Mouse (Mus musculus): ENCODE measurements around the gene H2-Ob. TPM values are rescaled to one million over a fixed set of nuclear protein-coding genes. Genes with fewer than 3 reads are reported as not detected.

Gene H2-Ob
- polyA plus RNA-seq, 1 experiment: 15.1 TPM

GRCm38 (mm10) chr17:34240366-34240765 is 1.7 kb downstream of the H2-Ob start:
- TF ChIP-seq CTCF (conservative IDR thresholded peaks at IDR 0.05; ENCODE audit: insufficient read depth, insufficient read length, low read depth, low read length): no peak
- TF ChIP-seq POLR2A (IDR thresholded peaks at IDR 0.05; ENCODE audit: low read depth, low read length): no peak
- no peaks in the 10 kb centered on the region for H3K36me3 ChIP-seq (ENCODE audit: control insufficient read depth, insufficient read depth, low read length)
- H3K27me3 ChIP-seq (replicated peaks; ENCODE audit: control insufficient read depth, insufficient read depth, low read length): no peaks in the 10 kb centered on the region
- no peaks in the 10 kb centered on the region for H3K4me1 ChIP-seq (ENCODE audit: control insufficient read depth, insufficient read depth, low read length)
- 55% methylated on average over 3 of the region's 3 CpGs for WGBS
- peak overlapping the region; percentile 66; the same call in 1 of the 2 replicates for H3K27ac ChIP-seq (ENCODE audit: insufficient read depth, low read depth, low read length)
- no peak overlapping the region for H3K4me3 ChIP-seq (ENCODE audit: insufficient read depth, low read depth, low read length)
- DNase-seq: no peak

GRCm38 (mm10) chr17:34240916-34241315 is 2.2 kb downstream of the H2-Ob start:
- no peak for DNase-seq
- 74% methylated on average over 6 of the region's 6 CpGs for WGBS
- no peaks in the 10 kb centered on the region for H3K36me3 ChIP-seq (ENCODE audit: control insufficient read depth, insufficient read depth, low read length)
- H3K4me3 ChIP-seq (ENCODE audit: insufficient read depth, low read depth, low read length): no peak overlapping the region
- H3K4me1 ChIP-seq (ENCODE audit: control insufficient read depth, insufficient read depth, low read length): no peaks in the 10 kb centered on the region
- H3K27me3 ChIP-seq (replicated peaks; ENCODE audit: control insufficient read depth, insufficient read depth, low read length): no peaks in the 10 kb centered on the region
- TF ChIP-seq POLR2A (IDR thresholded peaks at IDR 0.05; ENCODE audit: low read depth, low read length): no peak
- TF ChIP-seq CTCF (conservative IDR thresholded peaks at IDR 0.05; ENCODE audit: insufficient read depth, insufficient read length, low read depth, low read length): no peak
- H3K27ac ChIP-seq (ENCODE audit: insufficient read depth, low read depth, low read length): no peak overlapping the region

- Histone ChIP-seq H3K27me3 (replicated peaks; ENCODE audit: control insufficient read depth, insufficient read depth, low read length) (peaks cover 1% of the 10 kb centered on the region; the same call in 1 of the 2 replicates), H3K36me3 (ENCODE audit: control insufficient read depth, insufficient read depth, low read length) (no peaks in the 10 kb centered on the region), H3K4me3 (ENCODE audit: insufficient read depth, low read depth, low read length) (no peak overlapping the region), H3K27ac (ENCODE audit: insufficient read depth, low read depth, low read length) (no peak overlapping the region), H3K4me1 (ENCODE audit: control insufficient read depth, insufficient read depth, low read length) (no peaks in the 10 kb centered on the region)
- WGBS: 74% methylated on average over 4 of the region's 4 CpGs
- no peak for TF ChIP-seq CTCF (conservative IDR thresholded peaks at IDR 0.05; ENCODE audit: insufficient read depth, insufficient read length, low read depth, low read length)
- no peak for DNase-seq
These were observed 6.0 kb downstream of the H2-Ob start for GRCm38 (mm10) chr17:34244656-34245055.

- no peak overlapping the region for H3K4me3 ChIP-seq (ENCODE audit: insufficient read depth, low read depth, low read length)
- TF ChIP-seq POLR2A (IDR thresholded peaks at IDR 0.05; ENCODE audit: low read depth, low read length) (no peak), CTCF (conservative IDR thresholded peaks at IDR 0.05; ENCODE audit: insufficient read depth, insufficient read length, low read depth, low read length) (no peak)
- 86% methylated on average over 3 of the region's 3 CpGs for WGBS
These were observed 8.3 kb downstream of the H2-Ob start for GRCm38 (mm10) chr17:34247047-34247446.

GRCm38 (mm10) chr17:34248764-34249163 is 10.1 kb downstream of the H2-Ob start:
- no peaks in the 10 kb centered on the region for H3K36me3 ChIP-seq (ENCODE audit: control insufficient read depth, insufficient read depth, low read length)
- 52% methylated on average over 2 of the region's 2 CpGs for WGBS
- TF ChIP-seq POLR2A (IDR thresholded peaks at IDR 0.05; ENCODE audit: low read depth, low read length): no peak
- TF ChIP-seq CTCF (conservative IDR thresholded peaks at IDR 0.05; ENCODE audit: insufficient read depth, insufficient read length, low read depth, low read length): no peak
- H3K4me3 ChIP-seq (ENCODE audit: insufficient read depth, low read depth, low read length): no peak overlapping the region
- no peaks in the 10 kb centered on the region for H3K4me1 ChIP-seq (ENCODE audit: control insufficient read depth, insufficient read depth, low read length)
- no peak for DNase-seq
- no peak overlapping the region for H3K27ac ChIP-seq (ENCODE audit: insufficient read depth, low read depth, low read length)
- peaks cover 1% of the 10 kb centered on the region; the same call in 1 of the 2 replicates for H3K27me3 ChIP-seq (replicated peaks; ENCODE audit: control insufficient read depth, insufficient read depth, low read length)

More at GRCm38 (mm10) chr17:34247047-34247446, 8.3 kb downstream of the H2-Ob start:
- no peaks in the 10 kb centered on the region for H3K4me1 ChIP-seq (ENCODE audit: control insufficient read depth, insufficient read depth, low read length)
- no peaks in the 10 kb centered on the region for H3K36me3 ChIP-seq (ENCODE audit: control insufficient read depth, insufficient read depth, low read length)
- no peak for DNase-seq
- H3K27ac ChIP-seq (ENCODE audit: insufficient read depth, low read depth, low read length): no peak overlapping the region
- peaks cover 1% of the 10 kb centered on the region; the same call in 1 of the 2 replicates for H3K27me3 ChIP-seq (replicated peaks; ENCODE audit: control insufficient read depth, insufficient read depth, low read length)

- Histone ChIP-seq H3K27ac (ENCODE audit: insufficient read depth, low read depth, low read length) (no peak overlapping the region), H3K4me1 (ENCODE audit: control insufficient read depth, insufficient read depth, low read length) (no peaks in the 10 kb centered on the region), H3K27me3 (replicated peaks; ENCODE audit: control insufficient read depth, insufficient read depth, low read length) (peaks cover 1% of the 10 kb centered on the region; the same call in 1 of the 2 replicates), H3K36me3 (ENCODE audit: control insufficient read depth, insufficient read depth, low read length) (no peaks in the 10 kb centered on the region), H3K4me3 (ENCODE audit: insufficient read depth, low read depth, low read length) (no peak overlapping the region)
- no peak for DNase-seq
- TF ChIP-seq CTCF (conservative IDR thresholded peaks at IDR 0.05; ENCODE audit: insufficient read depth, insufficient read length, low read depth, low read length) (no peak), POLR2A (IDR thresholded peaks at IDR 0.05; ENCODE audit: low read depth, low read length) (no peak)
- WGBS: 62% methylated on average over 3 of the region's 3 CpGs
These were observed 10.7 kb downstream of the H2-Ob start for GRCm38 (mm10) chr17:34249361-34249760.

GRCm38 (mm10) chr17:34249878-34250277 is 11.2 kb downstream of the H2-Ob start:
- TF ChIP-seq POLR2A (IDR thresholded peaks at IDR 0.05; ENCODE audit: low read depth, low read length) (no peak), CTCF (conservative IDR thresholded peaks at IDR 0.05; ENCODE audit: insufficient read depth, insufficient read length, low read depth, low read length) (peak; percentile 65)
- 19% methylated on average over 4 of the region's 4 CpGs for WGBS
- Histone ChIP-seq H3K36me3 (ENCODE audit: control insufficient read depth, insufficient read depth, low read length) (no peaks in the 10 kb centered on the region), H3K27ac (ENCODE audit: insufficient read depth, low read depth, low read length) (no peak overlapping the region), H3K27me3 (replicated peaks; ENCODE audit: control insufficient read depth, insufficient read depth, low read length) (peaks cover 1% of the 10 kb centered on the region; the same call in 1 of the 2 replicates), H3K4me3 (ENCODE audit: insufficient read depth, low read depth, low read length) (no peak overlapping the region), H3K4me1 (ENCODE audit: control insufficient read depth, insufficient read depth, low read length) (no peaks in the 10 kb centered on the region)
- DNase-seq: peak; percentile 64

Measured in kidney, adult 2 months (tissue).